Comparison of ENCODE assay signal across 8 mouse cellular contexts in genomic region chr17:33991788-33992664, GRCm38 (mm10). TPM values are rescaled to one million over a fixed set of nuclear protein-coding genes. Genes with fewer than 3 reads are reported as not detected.
DNase-seq lines count a peak whose midpoint lies in the region; ATAC-seq and TF ChIP-seq lines count a peak whose summit lies in the region.

No protein-coding gene starts in this region.

- no peaks in the 10 kb centered on the region for H3K9me3 ChIP-seq in hindbrain, embryonic 14.5 days (ENCODE audit: control insufficient read depth, low read length)
- H3K9me3 ChIP-seq in lung, postnatal 0 days (ENCODE audit: low read length): no peaks in the 10 kb centered on the region

- H3K4me2 ChIP-seq in hindbrain, embryonic 14.5 days (replicated peaks): no peak overlapping the region
- no peak overlapping the region for H3K4me2 ChIP-seq in lung, postnatal 0 days (replicated peaks; ENCODE audit: low read depth, low read length)

- no peaks in the 10 kb centered on the region for H3K36me3 ChIP-seq in hindbrain, embryonic 14.5 days (replicated peaks; ENCODE audit: control insufficient read depth, insufficient read depth)
- no peaks in the 10 kb centered on the region for H3K36me3 ChIP-seq in lung, postnatal 0 days (ENCODE audit: insufficient read depth, low read length)

- WGBS in hindbrain, embryonic 14.5 days: 32% methylated on average over 10 of the region's 10 CpGs
- 32% methylated on average over 10 of the region's 10 CpGs for WGBS in lung, postnatal 0 days

- peak; percentile 72 for TF ChIP-seq CTCF in cortical plate, adult 2 months (IDR thresholded peaks at IDR 0.05; ENCODE audit: extremely low read depth, insufficient read depth, low read length)
- TF ChIP-seq CTCF in lung, postnatal 0 days (IDR thresholded peaks at IDR 0.05): peak; percentile 84

- TF ChIP-seq EP300 in lung, postnatal 0 days (IDR thresholded peaks at IDR 0.05): no peak

- H3K27ac ChIP-seq in cortical plate, adult 2 months (ENCODE audit: insufficient read depth, low read length): no peak overlapping the region
- H3K27ac ChIP-seq in hindbrain, embryonic 14.5 days: no peak overlapping the region
- no peak overlapping the region for H3K27ac ChIP-seq in lung, postnatal 0 days (ENCODE audit: low read length)

- H3K27me3 ChIP-seq in hindbrain, embryonic 14.5 days (ENCODE audit: control insufficient read depth, insufficient read depth, low read length): no peaks in the 10 kb centered on the region
- no peaks in the 10 kb centered on the region for H3K27me3 ChIP-seq in lung, postnatal 0 days (replicated peaks; ENCODE audit: insufficient read depth, low read length)

- peak; percentile 48 to 83 for DNase-seq in adrenal gland, adult (ENCODE audit: inconsistent age in 2 of 2, low spot score in 1 of 2)
- no peak for DNase-seq in adrenal gland, adult 8-10 months
- peak; percentile 60 for DNase-seq in urinary bladder, postnatal 14 days (ENCODE audit: low spot score)
- DNase-seq in urinary bladder, postnatal 10 days (ENCODE audit: low spot score): no peak
- peak; percentile 85 for DNase-seq in hindbrain, embryonic 14.5 days (ENCODE audit: low spot score)
- peak; percentile 85 for DNase-seq in lung, postnatal 0 days (ENCODE audit: low spot score)
- peak; percentile 91 for DNase-seq in retina, postnatal 1 day

- no peak overlapping the region for H3K4me3 ChIP-seq in cortical plate, adult 2 months (ENCODE audit: insufficient read depth, low read length)
- no peak overlapping the region for H3K4me3 ChIP-seq in hindbrain, embryonic 14.5 days (replicated peaks; ENCODE audit: low read length)
- H3K4me3 ChIP-seq in lung, postnatal 0 days (ENCODE audit: low read depth, low read length): no peak overlapping the region

- ATAC-seq in hindbrain, embryonic 14.5 days (ENCODE audit: low FRiP score): no peak
- peak; percentile 44 for ATAC-seq in lung, postnatal 0 days

- no peak overlapping the region for H3K9ac ChIP-seq in hindbrain, embryonic 14.5 days
- H3K9ac ChIP-seq in lung, postnatal 0 days (replicated peaks; ENCODE audit: low read depth): no peak overlapping the region

- TF ChIP-seq POLR2A in cortical plate, adult 2 months (IDR thresholded peaks at IDR 0.05; ENCODE audit: extremely low read depth, insufficient read depth, low read length): no peak

- no peaks in the 10 kb centered on the region for H3K4me1 ChIP-seq in cortical plate, adult 2 months (ENCODE audit: control insufficient read depth, insufficient read depth, low read length)
- H3K4me1 ChIP-seq in hindbrain, embryonic 14.5 days (replicated peaks; ENCODE audit: control insufficient read depth, insufficient read depth, low read length): no peaks in the 10 kb centered on the region
- no peaks in the 10 kb centered on the region for H3K4me1 ChIP-seq in lung, postnatal 0 days (ENCODE audit: insufficient read depth, low read depth, low read length)

RNA-seq across cellular contexts. Expression of gene H2-K1, which starts 8.1 kb away (rescaled TPM):
- total RNA-seq in adrenal gland, adult 8-10 months (2022): 100 to 1,000 TPM; 493 to 638 (median 583) TPM
- polyA plus RNA-seq in cortical plate, adult 2 months (2012; rRNA removed): 72.2 and 79.0 TPM in 2 replicates
- polyA plus RNA-seq in hindbrain, embryonic 14.5 days (2014; fragmentation: Nextera tagmentation; extraction: Ambion mirVana): 12.5 and 16.5 TPM in 2 replicates
- 213 and 222 TPM in 2 replicates for polyA plus RNA-seq in lung, postnatal 0 days (2015; fragmentation: Nextera tagmentation; extraction: Ambion mirVana)

RNA-seq across cellular contexts. Expression of gene Ring1, which starts 32.5 kb away (rescaled TPM):
- total RNA-seq in adrenal gland, adult 8-10 months (2022): 10 to 100 TPM; 42.7 to 84.4 (median 60.7) TPM
- 73.1 and 73.2 TPM in 2 replicates for polyA plus RNA-seq in cortical plate, adult 2 months (2012; rRNA removed)
- polyA plus RNA-seq in hindbrain, embryonic 14.5 days (2014; fragmentation: Nextera tagmentation; extraction: Ambion mirVana): 6.3 and 7.8 TPM in 2 replicates
- 18.8 and 19.1 TPM in 2 replicates for polyA plus RNA-seq in lung, postnatal 0 days (2015; fragmentation: Nextera tagmentation; extraction: Ambion mirVana)

RNA-seq across cellular contexts. Expression of gene H2-Ke6, which starts 35.8 kb away (rescaled TPM):
- total RNA-seq in adrenal gland, adult 8-10 months (2022): 100 to 1,000 TPM; 249 to 289 (median 271) TPM
- polyA plus RNA-seq in cortical plate, adult 2 months (2012; rRNA removed): 59.6 and 61.7 TPM in 2 replicates
- 64.3 and 67.3 TPM in 2 replicates for polyA plus RNA-seq in hindbrain, embryonic 14.5 days (2014; fragmentation: Nextera tagmentation; extraction: Ambion mirVana)
- 57.9 and 59.8 TPM in 2 replicates for polyA plus RNA-seq in lung, postnatal 0 days (2015; fragmentation: Nextera tagmentation; extraction: Ambion mirVana)

RNA-seq across cellular contexts. Expression of gene Rps18, which starts 36.2 kb away (rescaled TPM):
- 100 to 1,000 TPM; 668 to 711 (median 693) TPM for total RNA-seq in adrenal gland, adult 8-10 months (2022)
- polyA plus RNA-seq in cortical plate, adult 2 months (2012; rRNA removed): 410 and 435 TPM in 2 replicates
- 804 and 966 TPM in 2 replicates for polyA plus RNA-seq in hindbrain, embryonic 14.5 days (2014; fragmentation: Nextera tagmentation; extraction: Ambion mirVana)
- polyA plus RNA-seq in lung, postnatal 0 days (2015; fragmentation: Nextera tagmentation; extraction: Ambion mirVana): 1,282 and 1,435 TPM in 2 replicates

RNA-seq across cellular contexts. Expression of gene Vps52, which starts 36.4 kb away (rescaled TPM):
- 10 to 100 TPM; 58.6 to 83.5 (median 69.6) TPM for total RNA-seq in adrenal gland, adult 8-10 months (2022)
- 79.3 and 82.2 TPM in 2 replicates for polyA plus RNA-seq in cortical plate, adult 2 months (2012; rRNA removed)
- 56.0 and 56.6 TPM in 2 replicates for polyA plus RNA-seq in hindbrain, embryonic 14.5 days (2014; fragmentation: Nextera tagmentation; extraction: Ambion mirVana)
- polyA plus RNA-seq in lung, postnatal 0 days (2015; fragmentation: Nextera tagmentation; extraction: Ambion mirVana): 28.5 and 31.1 TPM in 2 replicates

Comparison
In these comparisons a context has a peak if more than half of its experiments do, and no peak if none do; other contexts are left out.
1. DNase-seq: peak in adrenal gland, adult (2 of 2), urinary bladder, postnatal 14 days (single experiment), hindbrain, embryonic 14.5 days (single experiment), lung, postnatal 0 days (single experiment) and retina, postnatal 1 day (single experiment); none in adrenal gland, adult 8-10 months (single experiment) and urinary bladder, postnatal 10 days (single experiment).